Mouse (Mus musculus) intestine, embryonic 14.5 days (tissue): ENCODE measurements around the gene Kcnj9. TPM values are rescaled to one million over a fixed set of nuclear protein-coding genes. Genes with fewer than 3 reads are reported as not detected.

Source experiments
- ATAC-seq: fragments of 200-750 bp; cut with Nextera tagmentation; replicated peaks from 2 replicates; pipeline ENCODE4 v1.8.0; 2017; ENCODE audit warnings: low read depth, moderate number of reproducible peaks, moderate TSS enrichment, moderate library complexity; ENCODE audit not compliant: low FRiP score, low TSS enrichment
- DNase-seq: peaks from one replicate; pipeline ENCODE4 v3.0.0-alpha.2; 2018; ENCODE audit warnings: low spot score
- H3K27ac ChIP-seq: fragments of 300-500 bp; sonication (generic); 2 replicates; pipeline ENCODE4 v1.5.1; 2014; ENCODE audit warnings: low read depth, mild to moderate bottlenecking, control low read depth
- H3K27me3 ChIP-seq: fragments of 300-500 bp; sonication (generic); replicated peaks from 2 replicates; pipeline ENCODE4 v1.6.1; 2014; ENCODE audit warnings: low read length, control low read depth; ENCODE audit not compliant: control insufficient read depth, insufficient read depth
- H3K36me3 ChIP-seq: fragments of 300-500 bp; sonication (generic); 2 replicates; pipeline ENCODE4 v1.6.1; 2014; ENCODE audit warnings: low read length, control low read depth; ENCODE audit not compliant: control insufficient read depth, insufficient read depth
- H3K4me1 ChIP-seq: fragments of 300-500 bp; sonication (generic); replicated peaks from 2 replicates; pipeline ENCODE4 v1.6.1; 2014; ENCODE audit warnings: low read length, control low read depth, mixed read lengths; ENCODE audit not compliant: control insufficient read depth, insufficient read depth
- H3K4me2 ChIP-seq: fragments of 300-500 bp; sonication (generic); 2 replicates; pipeline ENCODE4 v1.6.1; 2014; ENCODE audit warnings: low read length
- H3K4me3 ChIP-seq: fragments of 300-500 bp; sonication (generic); 2 replicates; pipeline ENCODE4 v1.5.1; 2014; ENCODE audit warnings: low read depth, low read length, control low read depth, mixed read lengths
- H3K9ac ChIP-seq: fragments of 300-500 bp; sonication (generic); 2 replicates; pipeline ENCODE4 v1.6.1; 2014; ENCODE audit warnings: mild to moderate bottlenecking, low read length
- H3K9me3 ChIP-seq: fragments of 300-500 bp; sonication (generic); 2 replicates; pipeline ENCODE4 v1.6.1; 2016; ENCODE audit warnings: low read length, control low read depth; ENCODE audit not compliant: control insufficient read depth
- WGBS: fragments of 180-500 bp; shearing (Covaris S2); extraction: QIAGEN DNeasy Blood & Tissue Kit; methylation state at CpG from one replicate; pipeline ENCODE4 v1.1.7; 2014; 5-methylcytosine and 5-hydroxymethylcytosine counted together
- polyA plus RNA-seq: library from polyadenylated mRNA; unstranded; fragments of >200 nt; fragmentation: Nextera tagmentation; extraction: Ambion mirVana; gene quantifications from 2 replicates; pipeline ENCODE4 v1.2.1, GENCODE M21; 2014

Gene Kcnj9
- polyA plus RNA-seq, 1 experiment from 2014 or later, result not detected

DNA sequence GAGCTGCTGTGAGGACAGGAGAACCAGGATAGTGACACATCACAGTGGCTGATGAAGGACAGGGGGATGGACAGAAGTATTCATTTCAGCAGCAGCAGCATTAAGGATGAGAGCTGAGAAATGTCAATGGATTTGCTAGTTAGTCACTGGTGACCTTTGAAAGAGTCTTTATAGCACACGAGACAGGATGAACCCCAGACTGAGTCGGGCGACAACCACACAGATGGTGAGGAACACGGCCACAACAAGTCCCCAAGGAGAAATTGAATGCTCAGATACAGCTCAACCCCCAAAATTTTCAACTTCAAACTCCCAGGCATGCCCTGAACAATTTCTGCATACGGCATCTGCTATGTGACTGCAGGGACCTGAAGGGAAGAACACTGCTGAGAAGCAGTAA, 42.4 kb downstream of the Kcnj9 start:
- no peaks in the 10 kb centered on the region for H3K9me3 ChIP-seq
- no peak overlapping the region for H3K4me2 ChIP-seq
- DNase-seq (no peak), ATAC-seq (no peak)
- no peaks in the 10 kb centered on the region for H3K36me3 ChIP-seq
- H3K4me3 ChIP-seq, result no peak overlapping the region
- no peak overlapping the region for H3K27ac ChIP-seq
- no peaks in the 10 kb centered on the region for H3K27me3 ChIP-seq
- H3K4me1 ChIP-seq, result no peaks in the 10 kb centered on the region
- no peak overlapping the region for H3K9ac ChIP-seq
- 88% methylated on average over 5 of the region's 5 CpGs for WGBS

DNA sequence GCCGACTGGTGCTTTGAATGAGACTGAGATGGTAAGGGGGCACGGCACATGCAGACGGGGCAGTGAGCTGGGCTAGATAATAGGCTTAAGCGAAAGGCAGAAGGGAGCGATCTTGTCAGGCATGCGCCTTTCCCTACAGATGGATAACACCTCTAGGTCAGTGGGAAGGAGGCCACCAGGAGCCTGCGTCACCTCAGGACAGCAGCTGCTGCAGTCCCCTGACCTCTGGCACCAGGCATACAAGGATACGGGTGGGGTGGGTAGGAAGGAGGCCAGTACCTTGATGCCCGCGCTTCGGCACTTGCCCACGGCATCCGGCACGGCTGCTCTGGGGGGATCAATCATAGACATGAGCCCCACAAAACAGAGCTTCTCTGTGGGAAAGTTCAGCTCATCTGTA, 44.9 kb downstream of the Kcnj9 start:
- DNase-seq (no peak), ATAC-seq (no peak)
- Histone ChIP-seq H3K9ac (no peak overlapping the region), H3K9me3 (no peaks in the 10 kb centered on the region), H3K27ac (no peak overlapping the region), H3K36me3 (no peaks in the 10 kb centered on the region), H3K4me1 (0 out of 2 replicates have a peak, but pooled peaks cover 4% of the 10 kb centered on the region), H3K4me3 (no peak overlapping the region), H3K27me3 (no peaks in the 10 kb centered on the region), H3K4me2 (no peak overlapping the region)
- WGBS, result 88% methylated on average over 14 of the region's 14 CpGs

DNA sequence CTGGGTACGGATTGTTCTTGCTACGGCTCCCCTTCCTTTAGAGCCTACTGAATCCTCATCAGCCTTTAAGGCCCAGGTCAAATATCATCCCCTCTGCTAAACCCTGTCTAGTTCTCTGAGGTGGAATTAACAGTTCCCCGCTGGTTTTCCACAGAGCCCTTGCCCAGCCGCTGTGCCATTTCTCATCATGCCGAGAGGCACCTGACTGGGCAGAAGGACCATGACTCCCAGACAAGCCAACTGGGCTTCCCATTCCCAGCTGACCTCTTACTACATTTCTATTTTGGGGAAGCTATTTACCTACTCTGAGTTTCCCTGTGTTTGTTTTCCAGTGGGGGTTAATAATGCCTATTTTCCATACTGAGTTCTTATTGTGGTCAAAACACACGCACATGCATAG, 46.0 kb downstream of the Kcnj9 start:
- WGBS, result 94% methylated on average over 6 of the region's 6 CpGs
- Histone ChIP-seq H3K4me1 (0 out of 2 replicates have a peak, but pooled peaks cover 4% of the 10 kb centered on the region), H3K9me3 (no peaks in the 10 kb centered on the region), H3K4me3 (no peak overlapping the region), H3K4me2 (no peak overlapping the region), H3K27me3 (no peaks in the 10 kb centered on the region), H3K27ac (no peak overlapping the region), H3K36me3 (no peaks in the 10 kb centered on the region), H3K9ac (no peak overlapping the region)
- DNase-seq, result no peak
- no peak for ATAC-seq

GRCm38 (mm10) chr1:172281522-172282254, 47.4 kb downstream of the Kcnj9 start:
- Histone ChIP-seq H3K9ac (no peak overlapping the region), H3K36me3 (no peaks in the 10 kb centered on the region), H3K4me2 (no peak overlapping the region), H3K9me3 (no peaks in the 10 kb centered on the region), H3K27ac (no peak overlapping the region), H3K4me1 (0 out of 2 replicates have a peak, but pooled peaks cover 4% of the 10 kb centered on the region), H3K27me3 (no peaks in the 10 kb centered on the region), H3K4me3 (no peak overlapping the region)
- 80% methylated on average over 10 of the region's 10 CpGs for WGBS
- DNase-seq (no peak), ATAC-seq (no peak)

DNA sequence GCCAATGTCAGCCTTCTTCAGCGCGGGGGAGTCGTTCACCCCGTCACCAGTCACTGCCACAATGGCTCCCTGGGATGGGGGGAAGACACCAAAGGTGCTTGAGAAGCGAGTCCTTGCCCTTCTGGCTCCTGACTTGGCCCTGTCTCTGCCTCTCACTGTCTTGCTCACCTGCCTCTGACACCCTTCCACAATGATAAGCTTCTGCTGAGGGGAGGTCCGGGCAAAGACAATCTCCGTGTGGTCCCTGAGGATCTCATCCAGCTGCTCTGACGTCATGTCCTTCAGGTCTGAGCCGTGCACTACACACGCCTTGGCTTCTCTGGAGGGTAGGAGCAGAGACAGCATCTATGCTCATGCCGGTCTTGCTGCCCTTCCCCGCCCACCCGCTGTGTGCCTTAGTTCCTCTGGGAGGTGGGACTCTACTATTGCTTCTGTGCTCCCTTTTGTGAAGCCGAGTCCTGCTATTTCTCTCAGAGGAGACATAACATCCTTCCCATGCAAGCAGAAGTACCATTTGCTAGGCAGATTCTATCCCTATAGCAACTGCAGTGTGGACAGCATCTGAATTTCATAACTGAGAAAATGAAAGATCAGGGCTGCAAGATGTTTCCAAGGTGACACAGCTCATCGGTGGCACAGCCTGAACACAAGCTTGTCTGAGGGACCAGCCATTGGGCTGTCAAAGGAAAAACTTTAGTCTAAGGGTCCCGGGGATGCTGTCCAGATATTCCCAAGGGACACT, 49.2 kb downstream of the Kcnj9 start:
- Histone ChIP-seq H3K9ac (no peak overlapping the region), H3K27me3 (no peaks in the 10 kb centered on the region), H3K9me3 (no peaks in the 10 kb centered on the region), H3K4me2 (no peak overlapping the region), H3K27ac (no peak overlapping the region), H3K4me1 (0 out of 2 replicates have a peak, but pooled peaks cover 4% of the 10 kb centered on the region), H3K36me3 (no peaks in the 10 kb centered on the region), H3K4me3 (no peak overlapping the region)
- WGBS, result 77% methylated on average over 16 of the region's 16 CpGs
- no peak for DNase-seq
- no peak for ATAC-seq

- no peak overlapping the region for H3K27ac ChIP-seq
- peaks cover 4% of the 10 kb centered on the region; the same call in 1 of the 2 replicates for H3K4me1 ChIP-seq
- H3K9me3 ChIP-seq, result no peaks in the 10 kb centered on the region
- 92% methylated on average over 13 of the region's 13 CpGs for WGBS
- H3K9ac ChIP-seq, result no peak overlapping the region
- H3K36me3 ChIP-seq, result no peaks in the 10 kb centered on the region
- no peak overlapping the region for H3K4me2 ChIP-seq
- ATAC-seq, result no peak
- DNase-seq, result no peak
- H3K27me3 ChIP-seq, result no peaks in the 10 kb centered on the region
- no peak overlapping the region for H3K4me3 ChIP-seq
Measured at GRCm38 (mm10) chr1:172278328-172278727, 50.8 kb downstream of the Kcnj9 start.

DNA sequence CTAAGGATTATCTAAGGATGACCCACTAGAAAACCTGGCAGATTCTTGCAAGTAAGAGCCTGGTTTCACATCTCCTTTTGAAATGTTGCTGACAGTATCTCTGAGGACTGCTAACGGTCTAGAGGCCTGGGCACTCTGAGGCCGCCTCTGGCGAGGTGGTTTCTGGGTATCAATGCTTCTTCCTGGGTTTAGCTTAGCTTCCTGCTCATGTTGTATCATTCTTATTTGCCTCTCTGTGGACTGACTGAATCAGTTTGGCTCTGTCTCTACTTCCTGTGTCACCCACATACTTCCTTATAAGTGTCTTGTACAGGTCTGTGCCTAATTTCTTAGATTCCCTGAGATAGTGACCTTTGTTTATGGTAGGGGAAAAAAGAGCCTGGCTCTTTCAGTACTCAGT, 51.9 kb downstream of the Kcnj9 start:
- ATAC-seq (no peak), DNase-seq (no peak)
- no peaks in the 10 kb centered on the region for H3K9me3 ChIP-seq
- H3K4me3 ChIP-seq, result no peak overlapping the region
- no peaks in the 10 kb centered on the region for H3K36me3 ChIP-seq
- 78% methylated on average over 3 of the region's 3 CpGs for WGBS
- H3K27ac ChIP-seq, result no peak overlapping the region
- no peaks in the 10 kb centered on the region for H3K27me3 ChIP-seq
- no peak overlapping the region for H3K4me2 ChIP-seq
- no peak overlapping the region for H3K9ac ChIP-seq
- H3K4me1 ChIP-seq, result peaks cover 4% of the 10 kb centered on the region; the same call in 1 of the 2 replicates

- 66% methylated on average over 5 of the region's 5 CpGs for WGBS
- H3K4me1 ChIP-seq, result no peaks in the 10 kb centered on the region; the same call in 1 of the 2 replicates
- ATAC-seq, result no peak
- no peak for DNase-seq
- no peaks in the 10 kb centered on the region for H3K27me3 ChIP-seq
- H3K27ac ChIP-seq, result no peak overlapping the region
- H3K9ac ChIP-seq, result no peak overlapping the region
- no peak overlapping the region for H3K4me2 ChIP-seq
- no peak overlapping the region for H3K4me3 ChIP-seq
- no peaks in the 10 kb centered on the region for H3K36me3 ChIP-seq
- no peaks in the 10 kb centered on the region for H3K9me3 ChIP-seq
Measured at GRCm38 (mm10) chr1:172274547-172274946, 54.6 kb downstream of the Kcnj9 start.
